ENCODE assay signal across 12 mouse cellular contexts in genomic region chr7:96889061-96890034, GRCm38 (mm10).
A peak's percentile ranks its signal among the peaks of the same experiment; 100 is the strongest.
DNase-seq lines count a peak whose midpoint lies in the region; ATAC-seq and TF ChIP-seq lines count a peak whose summit lies in the region.
"Had no signal": no experiment of that assay in that cellular context is flagged by ENCODE, and none has a peak within 500 bp of the region (broad histone marks: within the 10 kb centered on the region; RNA-seq: fewer than 3 reads in every experiment).

No protein-coding gene starts in this region.

- 84% methylated on average over 18 of the region's 18 CpGs for WGBS in kidney, embryonic 14.5 days
- 76% methylated on average over 18 of the region's 18 CpGs for WGBS in limb, embryonic 14.5 days
- WGBS in heart, embryonic 12.5 days: 84% methylated on average over 18 of the region's 18 CpGs

- no peak overlapping the region for H3K4me3 ChIP-seq in kidney, embryonic 14.5 days (ENCODE audit: low read length)
- no peak overlapping the region for H3K4me3 ChIP-seq in limb, embryonic 14.5 days (replicated peaks; ENCODE audit: low read length)
- no peak overlapping the region for H3K4me3 ChIP-seq in heart, embryonic 12.5 days
- H3K4me3 ChIP-seq: liver, embryonic 12.5 days had no signal

- no peaks in the 10 kb centered on the region for H3K9me3 ChIP-seq in kidney, embryonic 14.5 days (ENCODE audit: control insufficient read depth, low read length)
- no peaks in the 10 kb centered on the region for H3K9me3 ChIP-seq in limb, embryonic 14.5 days (ENCODE audit: control insufficient read depth, low read length)
- H3K9me3 ChIP-seq in heart, embryonic 12.5 days (replicated peaks): no peaks in the 10 kb centered on the region
- H3K9me3 ChIP-seq: liver, embryonic 12.5 days had no signal

- H3K4me1 ChIP-seq in kidney, embryonic 14.5 days (ENCODE audit: control insufficient read depth, insufficient read depth, low read length): peaks cover 10% of the 10 kb centered on the region; the same call in 1 of the 2 replicates
- peaks cover 13% of the 10 kb centered on the region for H3K4me1 ChIP-seq in limb, embryonic 14.5 days (ENCODE audit: control insufficient read depth, insufficient read depth, low read length)
- no peaks in the 10 kb centered on the region; the same call in 1 of the 2 replicates for H3K4me1 ChIP-seq in heart, embryonic 12.5 days (replicated peaks)
- H3K4me1 ChIP-seq: liver, embryonic 12.5 days had no signal

- TF ChIP-seq POLR2A in limb, embryonic 14.5 days (IDR thresholded peaks at IDR 0.05; ENCODE audit: borderline replicate concordance, extremely low read depth, insufficient read depth, insufficient read length): no peak

- H3K4me2 ChIP-seq in kidney, embryonic 14.5 days (replicated peaks; ENCODE audit: low read depth, low read length): no peak overlapping the region
- no peak overlapping the region for H3K4me2 ChIP-seq in limb, embryonic 14.5 days (replicated peaks; ENCODE audit: low read depth, low read length, severe bottlenecking)
- no peak overlapping the region for H3K4me2 ChIP-seq in heart, embryonic 12.5 days
- H3K4me2 ChIP-seq: liver, embryonic 12.5 days had no signal

- H3K27ac ChIP-seq in kidney, embryonic 14.5 days (ENCODE audit: low read depth, low read length): peak overlapping the region; percentile 24; the same call in 1 of the 2 replicates
- H3K27ac ChIP-seq in limb, embryonic 14.5 days (replicated peaks; ENCODE audit: low read depth, low read length): peak overlapping the region; percentile 41; the same call in 1 of the 2 replicates
- no peak overlapping the region for H3K27ac ChIP-seq in heart, embryonic 12.5 days (ENCODE audit: poor library complexity, severe bottlenecking)
- H3K27ac ChIP-seq: liver, embryonic 12.5 days; macrophage had no signal

- no peaks in the 10 kb centered on the region for H3K27me3 ChIP-seq in kidney, embryonic 14.5 days (ENCODE audit: control insufficient read depth, insufficient read depth, low read length)
- H3K27me3 ChIP-seq in limb, embryonic 14.5 days (ENCODE audit: control insufficient read depth, insufficient read depth, low read length): no peaks in the 10 kb centered on the region
- no peaks in the 10 kb centered on the region for H3K27me3 ChIP-seq in heart, embryonic 12.5 days (replicated peaks)
- H3K27me3 ChIP-seq: liver, embryonic 12.5 days had no signal

- 0 out of 2 replicates have a peak, but pooled peaks have one; percentile 16 for ATAC-seq in kidney, embryonic 14.5 days (ENCODE audit: low FRiP score, low TSS enrichment)
- no peak for ATAC-seq in limb, embryonic 14.5 days (ENCODE audit: low FRiP score, low read depth)
- no peak for ATAC-seq in megakaryocyte, adult 5-6 weeks (ENCODE audit: poor library complexity, severe bottlenecking)
- ATAC-seq in heart, embryonic 12.5 days (ENCODE audit: insufficient number of reproducible peaks, low FRiP score): no peak
- ATAC-seq: liver, embryonic 12.5 days had no signal

- H3K9ac ChIP-seq in kidney, embryonic 14.5 days (ENCODE audit: low read depth, low read length): no peak overlapping the region
- H3K9ac ChIP-seq in limb, embryonic 14.5 days (ENCODE audit: low read depth, low read length, severe bottlenecking): no peak overlapping the region
- H3K9ac ChIP-seq in heart, embryonic 12.5 days: no peak overlapping the region
- H3K9ac ChIP-seq: liver, embryonic 12.5 days had no signal

- H3K36me3 ChIP-seq in kidney, embryonic 14.5 days (ENCODE audit: control insufficient read depth, insufficient read depth, low read length): peaks cover 19% of the 10 kb centered on the region; the same call in 1 of the 2 replicates
- peaks cover 18% of the 10 kb centered on the region for H3K36me3 ChIP-seq in limb, embryonic 14.5 days (ENCODE audit: control insufficient read depth, insufficient read depth, low read length)
- 0 out of 2 replicates have a peak, but pooled peaks cover 8% of the 10 kb centered on the region for H3K36me3 ChIP-seq in heart, embryonic 12.5 days
- H3K36me3 ChIP-seq: liver, embryonic 12.5 days had no signal

- peak; percentile 10 for DNase-seq in kidney, adult 11 months
- DNase-seq in kidney, adult 18-20 months: no peak
- DNase-seq in adrenal gland, postnatal 36 days: peak; percentile 55 to 72
- DNase-seq in limb, embryonic 14.5 days (ENCODE audit: low spot score): no peak
- DNase-seq in testis, postnatal 10 days (ENCODE audit: low spot score): no peak
- DNase-seq: B cell, adult 2 months; right cerebral cortex, postnatal 4 days had no signal

Comparison
In these comparisons a context has a peak if more than half of its experiments do, and no peak if none do; other contexts are left out.
1. DNase-seq: peak in kidney, adult 11 months (single experiment) and adrenal gland, postnatal 36 days (2 of 2); none in kidney, adult 18-20 months (single experiment), limb, embryonic 14.5 days (single experiment) and testis, postnatal 10 days (single experiment).